Mouse (Mus musculus): ENCODE data around the gene Cox6a2.

Gene Cox6a2

GRCm38 (mm10) chr7:128206152-128206551, at the start of gene Cox6a2:
TSS of gene Cox6a2 (minus strand) at chr7:128206387.
- DNase-seq (ENCODE audit: low spot score in 2 of 2) = no peak

DNA sequence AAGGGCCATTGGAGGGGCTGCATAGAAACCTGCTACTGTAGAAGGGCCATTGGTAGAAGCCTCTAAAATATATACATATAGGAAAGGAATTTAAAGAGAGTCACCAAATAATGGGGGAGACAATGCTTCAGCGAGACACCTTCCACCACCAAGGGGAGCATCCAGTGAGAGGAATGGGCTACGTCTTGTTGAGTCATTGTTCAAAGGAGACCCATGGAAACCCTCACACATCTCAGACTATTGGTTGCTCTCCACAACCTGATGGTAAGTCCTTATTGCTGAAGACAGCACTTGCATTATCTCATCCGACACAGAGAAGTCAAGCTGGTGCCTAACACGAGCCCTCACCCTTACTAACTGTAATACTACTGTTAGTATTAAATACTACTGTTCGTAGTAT, 49.6 kb upstream of the Cox6a2 start:
- no peak for DNase-seq (ENCODE audit: low spot score in 2 of 2)

GRCm38 (mm10) chr7:128254978-128255377, 48.8 kb upstream of the Cox6a2 start:
- no peak for DNase-seq (ENCODE audit: low spot score in 2 of 2)

DNA sequence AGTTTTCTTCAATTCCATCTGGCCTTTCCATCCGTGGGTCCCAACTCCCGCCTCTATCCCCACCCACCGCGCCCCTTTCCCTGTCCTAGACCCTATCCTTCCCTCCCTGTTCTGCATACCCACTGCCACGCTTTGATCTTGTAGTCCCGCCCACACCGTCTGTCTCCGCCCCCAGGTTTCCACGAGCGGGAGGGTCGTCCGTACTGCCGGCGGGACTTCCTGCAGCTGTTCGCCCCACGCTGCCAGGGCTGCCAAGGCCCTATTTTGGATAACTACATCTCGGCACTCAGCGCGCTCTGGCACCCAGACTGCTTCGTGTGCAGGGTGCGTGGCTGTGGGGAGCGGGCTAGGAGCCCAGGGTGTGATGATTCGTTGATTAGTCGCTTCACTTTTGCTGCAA, 46.4 kb upstream of the Cox6a2 start:
- peak in 1 of 2 experiments; percentile 63 for DNase-seq (ENCODE audit: low spot score in 2 of 2)

DNA sequence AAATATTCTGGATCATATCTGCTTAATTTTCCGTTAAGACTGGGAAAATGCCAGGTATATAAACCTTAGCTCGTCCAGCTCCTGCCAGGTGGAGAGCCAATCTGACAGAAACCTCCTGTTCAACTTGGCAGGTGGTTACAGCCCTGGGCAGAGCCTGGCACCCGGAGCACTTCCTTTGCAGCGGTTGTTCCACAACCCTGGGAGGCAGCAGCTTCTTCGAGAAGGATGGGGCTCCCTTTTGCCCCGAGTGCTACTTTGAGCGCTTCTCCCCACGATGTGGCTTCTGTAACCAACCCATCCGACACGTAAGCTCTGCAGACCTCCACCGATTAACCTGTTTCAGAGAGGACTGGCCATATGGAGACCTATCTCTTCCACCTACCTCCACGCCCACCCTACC, 45.8 kb upstream of the Cox6a2 start:
- peak in 1 of 2 experiments; percentile 55 for DNase-seq (ENCODE audit: low spot score in 2 of 2)

DNA sequence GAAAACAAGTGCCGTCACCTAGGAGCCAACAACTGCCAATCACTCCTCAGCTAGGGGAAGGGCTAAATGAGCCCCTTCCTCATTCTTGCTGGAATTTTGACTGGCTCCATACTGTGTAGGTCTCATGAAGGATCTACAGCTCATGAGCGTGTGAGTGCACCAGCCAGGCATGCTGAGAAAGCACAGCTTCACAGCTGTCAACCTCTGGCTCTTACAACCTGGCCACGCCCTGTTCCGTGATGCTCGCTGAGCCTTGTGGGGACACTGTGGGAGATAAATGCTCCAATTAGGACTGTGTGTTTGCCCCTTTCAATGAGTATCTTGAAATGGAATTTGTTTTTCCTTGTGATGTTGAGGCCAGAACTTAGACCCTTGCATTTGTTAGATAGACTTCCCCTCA, 43.8 kb upstream of the Cox6a2 start:
- peak in 1 of 2 experiments; percentile 59 for DNase-seq (ENCODE audit: low spot score in 2 of 2)

- DNase-seq (ENCODE audit: low spot score in 2 of 2) = peak in 1 of 2 experiments; percentile 62
Measured at GRCm38 (mm10) chr7:128248081-128249042, 42.2 kb upstream of the Cox6a2 start.

DNA sequence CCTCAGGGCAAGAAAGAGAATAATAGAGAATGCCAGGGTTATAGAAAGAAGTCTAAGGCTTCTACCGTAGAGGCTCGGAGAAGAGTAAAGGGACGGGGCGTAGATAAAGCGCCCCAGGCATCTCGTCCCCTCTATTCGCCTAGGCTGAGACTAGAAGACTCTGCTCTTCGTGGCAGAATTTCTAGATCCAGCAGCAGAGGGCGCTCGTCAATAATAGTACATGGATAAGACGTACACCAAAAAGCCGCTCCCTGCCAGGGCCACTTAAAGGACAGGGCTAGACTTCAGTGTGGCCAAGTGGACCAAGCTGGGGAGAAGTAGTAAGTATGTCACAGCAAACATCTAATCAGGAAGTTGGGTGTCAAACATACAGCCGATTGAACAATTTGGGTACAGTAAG, 41.3 kb upstream of the Cox6a2 start:
- peak; percentile 87 to 94 for DNase-seq (ENCODE audit: low spot score in 2 of 2)

DNA sequence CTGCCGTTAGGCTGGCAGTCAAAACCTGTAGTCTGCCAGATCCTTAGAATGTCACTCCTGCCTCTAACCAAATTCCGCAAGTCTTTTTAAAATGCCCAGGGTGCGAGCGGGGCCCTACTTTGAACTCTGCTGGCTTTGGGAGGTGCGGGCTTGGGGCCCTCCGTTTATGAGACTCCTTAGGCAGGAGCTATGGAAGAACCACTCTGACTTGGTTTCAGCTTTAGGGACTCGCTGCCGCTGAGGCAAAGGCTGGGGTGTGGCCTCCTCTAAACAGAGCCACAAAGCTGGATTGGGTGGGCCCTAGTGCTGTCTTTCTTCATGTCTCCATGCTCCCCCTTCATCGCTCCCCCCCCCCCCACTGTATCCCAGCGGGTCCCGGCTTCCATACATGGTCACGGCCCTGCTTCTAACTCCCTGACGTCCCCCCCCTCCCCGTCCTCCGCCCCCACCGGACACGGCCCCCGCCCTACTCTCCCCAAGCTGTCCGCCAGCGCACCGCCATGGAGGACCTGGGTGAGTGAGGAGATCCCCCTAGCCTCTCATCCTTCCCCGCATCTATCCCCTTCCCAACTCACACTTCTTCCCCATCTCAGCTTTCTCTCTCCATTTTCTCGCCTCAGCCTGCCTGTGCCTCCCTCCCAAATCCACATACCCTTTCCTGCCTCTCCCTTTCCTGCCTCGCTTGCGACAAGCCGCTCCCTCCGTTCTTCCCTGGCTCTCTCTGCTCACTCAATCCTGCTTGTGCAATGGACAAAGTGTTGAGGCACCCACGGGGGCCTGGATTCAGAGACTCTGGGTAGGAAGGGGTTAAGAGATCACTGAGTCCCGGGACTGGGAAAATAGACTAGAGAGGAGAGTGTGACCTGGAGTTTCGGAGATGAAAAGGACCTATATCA, 40.6 kb upstream of the Cox6a2 start, which contains the start of gene Tgfb1i1:
Gene Tgfb1i1, plus strand, starts transcription at position 317 of the 896 bp plus-strand sequence.
- DNase-seq (ENCODE audit: low spot score in 2 of 2) = peak in 1 of 2 experiments; percentile 65

GRCm38 (mm10) chr7:128245547-128245946, 39.4 kb upstream of the Cox6a2 start:
- no peak for DNase-seq (ENCODE audit: low spot score in 2 of 2)

DNA sequence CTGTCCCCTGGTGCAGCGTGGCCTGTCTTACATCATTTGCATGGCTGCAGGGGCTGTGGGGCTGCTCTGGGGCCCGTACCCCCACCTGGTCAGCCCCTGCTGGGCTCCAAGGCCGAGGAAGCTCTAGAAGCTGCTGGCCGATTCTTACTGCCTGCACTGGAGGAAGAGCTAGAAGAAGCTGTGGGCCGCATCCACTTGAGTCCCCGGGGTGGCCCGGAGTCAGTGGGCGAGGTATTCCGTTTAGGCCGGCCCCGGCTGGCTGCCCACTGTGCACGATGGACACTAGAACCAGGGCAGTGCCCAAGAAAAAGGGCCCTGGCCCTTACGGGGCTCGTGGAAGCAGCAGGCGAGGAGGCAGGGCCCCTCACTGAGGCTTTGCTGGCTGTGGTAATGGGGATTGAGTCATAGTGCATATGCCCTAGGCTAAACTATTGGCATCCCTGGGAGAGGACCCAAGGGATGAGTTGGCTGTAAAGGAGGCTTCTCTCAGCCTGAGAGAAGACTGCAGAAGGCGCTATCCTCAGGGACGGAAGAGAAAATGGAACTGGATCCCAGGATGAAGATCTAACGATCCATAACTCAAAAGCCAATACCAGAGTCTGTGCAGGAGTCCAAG, 38.3 kb upstream of the Cox6a2 start:
- peak in 1 of 2 experiments; percentile 62 for DNase-seq (ENCODE audit: low spot score in 2 of 2)

GRCm38 (mm10) chr7:128243921-128244320, 37.7 kb upstream of the Cox6a2 start:
- no peak for DNase-seq (ENCODE audit: low spot score in 2 of 2)

DNA sequence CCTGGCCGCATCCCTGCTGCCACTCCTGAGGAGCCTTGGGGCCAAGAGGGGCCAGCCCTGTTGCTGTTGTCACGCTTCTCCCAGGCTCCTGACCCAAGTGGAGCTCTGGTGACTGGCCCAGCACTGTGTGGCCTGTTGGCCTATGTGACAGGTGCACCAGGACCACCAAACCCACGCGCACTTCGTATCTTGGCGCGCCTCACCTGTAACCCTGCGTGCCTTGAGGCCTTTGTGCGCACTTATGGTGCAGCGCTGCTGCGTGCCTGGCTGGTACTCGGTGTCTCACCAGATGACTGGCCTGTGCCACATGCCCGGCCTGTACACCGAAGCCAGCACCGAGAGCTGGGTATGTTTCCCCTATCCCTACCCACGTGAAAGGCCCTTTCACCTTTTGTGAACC, 36.1 kb upstream of the Cox6a2 start:
- DNase-seq (ENCODE audit: low spot score in 2 of 2) = no peak

DNA sequence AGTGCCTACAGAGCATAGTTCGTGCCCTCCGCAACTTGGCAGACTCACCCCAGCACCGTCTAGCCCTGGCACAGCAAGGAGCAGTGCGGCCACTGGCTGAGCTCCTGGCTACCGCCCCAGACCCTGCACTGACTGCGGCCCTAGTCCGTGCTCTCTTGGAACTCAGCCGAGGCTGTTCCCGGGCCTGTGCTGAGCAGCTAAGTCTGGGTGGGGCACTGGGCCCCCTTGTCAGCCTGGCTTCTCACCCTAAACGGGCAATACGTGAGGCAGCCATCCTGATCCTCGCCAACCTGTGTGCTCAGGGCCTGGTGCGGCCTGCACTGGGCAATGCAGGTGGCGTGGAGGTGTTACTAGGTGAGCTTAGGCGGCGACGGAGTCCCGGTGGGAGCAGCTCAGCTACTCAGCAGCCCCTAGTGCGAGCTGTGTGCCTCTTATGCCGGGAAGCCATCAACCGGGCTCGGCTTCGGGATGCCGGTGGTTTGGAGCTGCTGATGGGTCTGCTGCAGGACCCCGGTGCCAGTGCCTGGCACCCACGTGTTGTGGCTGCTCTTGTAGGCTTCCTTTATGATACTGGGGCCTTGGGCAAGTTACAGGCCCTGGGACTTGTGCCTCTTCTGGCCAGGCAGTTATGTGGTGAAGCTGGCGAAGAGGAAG, 34.1 kb upstream of the Cox6a2 start:
- DNase-seq (ENCODE audit: low spot score in 2 of 2) = peak in 1 of 2 experiments; percentile 68

DNA sequence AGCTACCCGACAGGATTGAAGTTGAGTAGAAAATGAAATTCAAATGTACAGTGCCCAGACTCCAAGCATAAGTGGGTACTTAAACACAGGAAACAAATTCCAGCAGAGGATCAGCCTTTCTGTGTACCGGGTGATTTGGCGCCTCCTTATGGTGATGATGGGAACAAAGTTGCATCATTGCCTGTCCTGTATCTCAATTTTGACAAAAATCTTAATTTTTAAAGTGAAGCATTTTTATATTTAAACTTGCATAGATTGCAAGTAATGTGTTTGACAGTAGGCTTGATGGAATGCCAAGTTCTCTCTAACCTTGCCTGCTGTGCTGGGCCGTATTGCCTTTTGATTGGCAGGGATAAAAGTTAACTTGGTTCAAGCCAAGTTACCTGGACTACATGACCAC, 32.8 kb upstream of the Cox6a2 start:
- peak; percentile 70 to 76 for DNase-seq (ENCODE audit: low spot score in 2 of 2)

- DNase-seq (ENCODE audit: low spot score in 2 of 2) = peak; percentile 100
Measured at GRCm38 (mm10) chr7:128237927-128238778, 32.0 kb upstream of the Cox6a2 start, which contains the start of gene 9130023H24Rik. TSS of gene 9130023H24Rik (minus strand) at chr7:128238031.

DNA sequence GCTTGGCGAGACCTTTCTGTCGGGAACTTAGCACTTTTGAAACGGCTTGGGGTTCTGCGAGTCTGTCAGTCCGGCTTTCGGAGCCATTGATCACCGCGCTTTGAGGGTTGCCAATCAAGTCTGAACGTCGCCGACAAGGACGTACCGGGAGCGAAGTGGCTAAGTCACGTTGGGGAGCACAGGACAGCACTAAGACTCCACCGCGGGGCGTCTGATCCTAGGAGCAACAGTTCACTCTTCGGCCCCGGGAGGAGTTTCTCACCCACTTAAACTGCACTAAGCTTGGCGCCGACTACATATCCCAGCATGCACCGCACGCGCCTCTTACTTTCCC, 31.4 kb upstream of the Cox6a2 start:
- no peak for DNase-seq (ENCODE audit: low spot score in 2 of 2)

GRCm38 (mm10) chr7:128236856-128237592, 30.8 kb upstream of the Cox6a2 start, which contains the start of gene Armc5:
TSS of gene Armc5 (plus strand) at chr7:128237342.
- DNase-seq (ENCODE audit: low spot score in 2 of 2) = peak; percentile 86 to 95

GRCm38 (mm10) chr7:128236426-128236825, 30.2 kb upstream of the Cox6a2 start:
- DNase-seq (ENCODE audit: low spot score in 2 of 2) = no peak

Measured in spleen, postnatal 4 days (tissue).